Mouse (Mus musculus) liver, embryonic 14.5 days (tissue): Measurements from ENCODE around the gene Hif3a.
A peak's percentile ranks its signal among the peaks of the same experiment; 100 is the strongest.

ENCODE experiments used
- CTCF ChIP-seq: IDR thresholded peaks from 2 replicates; pipeline ENCODE4 v1.5.1; 2016; ENCODE audit warnings: antibody characterized with exemption, low read depth, control low read depth
- EP300 ChIP-seq: IDR thresholded peaks from 2 replicates; pipeline ENCODE4 v1.6.1; 2016; ENCODE audit warnings: antibody characterized with exemption, low read depth

GRCm38 (mm10) chr7:17026710-17027587 is 35.3 kb downstream of the Hif3a start:
- TF ChIP-seq CTCF (peak; percentile 84), EP300 (no peak)
